Mouse (Mus musculus): Measurements from ENCODE around the gene Phospho1. TPM values are rescaled to one million over a fixed set of nuclear protein-coding genes. Genes with fewer than 3 reads are reported as not detected.

The Phospho1 gene
- polyA plus RNA-seq, 1 experiment from 2014 or later, result not detected

DNA sequence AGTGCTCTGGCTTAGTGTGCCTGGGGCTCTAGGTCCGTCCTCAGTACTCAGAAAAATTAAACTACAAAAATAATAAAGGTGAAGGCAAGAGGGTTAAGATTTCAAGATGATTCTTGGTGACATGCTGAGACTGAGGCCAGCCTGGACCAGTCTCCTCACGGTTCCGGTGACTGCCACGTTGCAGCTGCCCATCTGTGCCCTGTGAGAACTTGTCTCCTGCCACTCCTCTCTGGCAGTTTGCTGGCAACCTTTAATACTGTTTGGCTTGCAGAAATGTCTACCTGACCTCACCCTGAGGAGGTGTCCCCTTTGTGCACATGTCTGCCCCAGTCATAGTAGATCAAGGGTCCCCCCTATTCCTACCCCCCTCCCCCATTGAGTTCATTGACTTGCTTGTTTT, 40.8 kb upstream of the Phospho1 start:
- no peak overlapping the region for H3K27ac ChIP-seq
- no peak for ATAC-seq (replicated peaks; ENCODE audit: low FRiP score, low read depth)
- no peak overlapping the region for H3K9ac ChIP-seq (ENCODE audit: low read depth, low read length)
- no peaks in the 10 kb centered on the region for H3K9me3 ChIP-seq (replicated peaks; ENCODE audit: low read length)
- H3K36me3 ChIP-seq (ENCODE audit: insufficient read depth, low read length), result no peaks in the 10 kb centered on the region
- no peaks in the 10 kb centered on the region for H3K27me3 ChIP-seq (ENCODE audit: insufficient read depth, low read length)
- H3K4me1 ChIP-seq (replicated peaks; ENCODE audit: insufficient read depth, low read length), result no peaks in the 10 kb centered on the region
- no peak overlapping the region for H3K4me2 ChIP-seq (ENCODE audit: low read length)
- TF ChIP-seq CTCF (IDR thresholded peaks at IDR 0.05; ENCODE audit: low read depth), result no peak
- WGBS, result 79% methylated on average over 4 of the region's 4 CpGs
- H3K4me3 ChIP-seq (replicated peaks; ENCODE audit: low read depth, low read length), result no peak overlapping the region
- DNase-seq (ENCODE audit: low spot score), result no peak

DNA sequence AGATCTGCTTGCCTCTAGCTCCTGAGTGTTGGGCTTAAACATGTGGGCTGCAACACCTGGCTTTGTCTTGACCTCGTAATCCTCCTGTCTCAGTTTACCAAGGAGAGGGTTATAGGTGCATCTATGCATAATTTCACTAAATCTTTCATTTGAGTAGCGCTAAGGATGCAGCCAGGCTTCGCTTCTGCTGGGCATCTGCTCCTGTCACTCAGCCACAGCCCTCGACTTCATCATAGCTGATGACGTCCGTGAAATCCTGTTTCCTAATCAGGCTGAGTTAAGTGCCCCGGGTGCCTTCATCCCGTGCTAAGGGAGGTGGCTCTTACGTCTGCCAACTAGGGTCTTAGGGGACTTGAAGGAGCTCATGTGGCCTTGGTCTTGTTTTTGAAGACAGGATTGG, 40.3 kb upstream of the Phospho1 start:
- DNase-seq (ENCODE audit: low spot score) (no peak), ATAC-seq (replicated peaks; ENCODE audit: low FRiP score, low read depth) (no peak)
- Histone ChIP-seq H3K36me3 (ENCODE audit: insufficient read depth, low read length) (no peaks in the 10 kb centered on the region), H3K27me3 (ENCODE audit: insufficient read depth, low read length) (no peaks in the 10 kb centered on the region), H3K4me2 (ENCODE audit: low read length) (no peak overlapping the region), H3K27ac (no peak overlapping the region), H3K4me1 (replicated peaks; ENCODE audit: insufficient read depth, low read length) (no peaks in the 10 kb centered on the region), H3K4me3 (replicated peaks; ENCODE audit: low read depth, low read length) (no peak overlapping the region), H3K9ac (ENCODE audit: low read depth, low read length) (no peak overlapping the region), H3K9me3 (replicated peaks; ENCODE audit: low read length) (no peaks in the 10 kb centered on the region)
- TF ChIP-seq CTCF (IDR thresholded peaks at IDR 0.05; ENCODE audit: low read depth), result no peak
- 88% methylated on average over 9 of the region's 9 CpGs for WGBS

DNA sequence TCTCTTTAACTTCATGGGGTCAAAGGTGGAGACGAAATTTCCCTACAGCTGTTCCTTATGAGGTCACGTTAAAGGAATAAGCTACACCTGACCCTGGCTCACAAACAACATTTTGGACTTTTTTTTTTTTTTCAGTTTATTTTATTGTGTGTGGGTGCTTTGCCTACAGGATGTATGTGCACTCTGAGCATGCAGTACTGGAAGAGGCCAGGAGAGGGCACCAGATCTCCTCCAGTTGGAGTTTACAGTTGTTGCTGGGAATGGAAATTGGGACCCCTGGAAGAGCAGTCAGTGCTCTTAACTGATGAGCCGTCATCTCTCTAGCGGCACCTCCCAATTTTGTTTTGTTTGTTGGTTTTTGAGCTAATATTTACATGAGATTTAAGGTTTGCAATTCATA, 38.6 kb upstream of the Phospho1 start:
- DNase-seq (ENCODE audit: low spot score) (no peak), ATAC-seq (replicated peaks; ENCODE audit: low FRiP score, low read depth) (no peak)
- 92% methylated on average over 4 of the region's 4 CpGs for WGBS
- TF ChIP-seq CTCF (IDR thresholded peaks at IDR 0.05; ENCODE audit: low read depth), result peak; percentile 47; the same call in 1 of the 2 replicates
- Histone ChIP-seq H3K4me1 (replicated peaks; ENCODE audit: insufficient read depth, low read length) (no peaks in the 10 kb centered on the region), H3K9ac (ENCODE audit: low read depth, low read length) (no peak overlapping the region), H3K27me3 (ENCODE audit: insufficient read depth, low read length) (no peaks in the 10 kb centered on the region), H3K36me3 (ENCODE audit: insufficient read depth, low read length) (no peaks in the 10 kb centered on the region), H3K4me2 (ENCODE audit: low read length) (no peak overlapping the region), H3K9me3 (replicated peaks; ENCODE audit: low read length) (no peaks in the 10 kb centered on the region), H3K27ac (no peak overlapping the region), H3K4me3 (replicated peaks; ENCODE audit: low read depth, low read length) (no peak overlapping the region)

DNA sequence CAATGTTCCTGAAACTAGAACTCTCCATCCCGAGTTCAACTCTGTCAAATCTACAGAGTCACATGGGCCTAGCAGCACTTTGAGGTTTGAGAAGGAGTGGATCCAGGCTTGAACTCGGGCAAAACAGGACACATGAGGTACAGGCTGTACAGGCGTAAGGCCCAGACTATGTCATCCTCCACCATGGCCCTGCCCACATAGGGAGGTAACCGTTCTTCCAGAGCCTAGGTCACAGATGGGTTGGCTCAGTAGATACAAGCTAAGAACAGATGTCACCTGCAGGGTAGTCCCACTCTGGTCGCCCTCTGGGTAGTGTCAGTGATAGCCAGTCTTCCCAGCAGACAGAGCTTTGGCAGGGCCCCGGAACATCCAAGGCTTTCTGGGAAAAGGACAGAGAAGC, 37.8 kb upstream of the Phospho1 start:
- DNase-seq (ENCODE audit: low spot score), result no peak
- no peak overlapping the region for H3K9ac ChIP-seq (ENCODE audit: low read depth, low read length)
- no peak overlapping the region for H3K4me2 ChIP-seq (ENCODE audit: low read length)
- H3K4me1 ChIP-seq (replicated peaks; ENCODE audit: insufficient read depth, low read length), result no peaks in the 10 kb centered on the region
- no peak for TF ChIP-seq CTCF (IDR thresholded peaks at IDR 0.05; ENCODE audit: low read depth)
- H3K4me3 ChIP-seq (replicated peaks; ENCODE audit: low read depth, low read length), result no peak overlapping the region
- no peaks in the 10 kb centered on the region for H3K9me3 ChIP-seq (replicated peaks; ENCODE audit: low read length)
- 71% methylated on average over 6 of the region's 6 CpGs for WGBS
- no peaks in the 10 kb centered on the region for H3K27me3 ChIP-seq (ENCODE audit: insufficient read depth, low read length)
- peak; percentile 36; the same call in 1 of the 2 replicates for ATAC-seq (replicated peaks; ENCODE audit: low FRiP score, low read depth)
- H3K27ac ChIP-seq, result no peak overlapping the region
- no peaks in the 10 kb centered on the region for H3K36me3 ChIP-seq (ENCODE audit: insufficient read depth, low read length)

DNA sequence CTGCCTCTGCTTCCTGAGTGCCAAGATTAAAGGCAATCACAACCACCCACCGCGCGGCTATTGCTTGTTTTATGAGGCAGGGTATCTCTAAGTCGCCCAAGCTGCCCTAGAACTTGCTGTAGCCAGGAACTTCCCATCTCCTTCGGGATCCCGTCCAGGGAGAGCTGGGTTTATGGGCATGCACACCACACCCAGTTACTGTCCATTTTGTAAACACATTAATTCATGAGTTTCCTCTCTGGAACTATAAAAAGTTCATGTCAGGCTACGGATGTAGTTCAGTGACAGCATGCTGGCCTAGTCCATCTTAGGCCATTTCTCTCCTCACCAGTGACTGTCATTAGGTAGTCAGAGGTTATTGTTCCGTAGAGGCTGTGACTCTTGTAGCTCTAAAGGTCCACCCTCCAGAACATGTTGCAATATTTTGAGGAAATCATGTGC, 34.8 kb upstream of the Phospho1 start:
- no peak for TF ChIP-seq CTCF (IDR thresholded peaks at IDR 0.05; ENCODE audit: low read depth)
- H3K4me2 ChIP-seq (ENCODE audit: low read length), result no peak overlapping the region
- H3K9me3 ChIP-seq (replicated peaks; ENCODE audit: low read length), result no peaks in the 10 kb centered on the region
- no peak for DNase-seq (ENCODE audit: low spot score)
- 72% methylated on average over 8 of the region's 8 CpGs for WGBS
- H3K9ac ChIP-seq (ENCODE audit: low read depth, low read length), result no peak overlapping the region
- no peak overlapping the region for H3K4me3 ChIP-seq (replicated peaks; ENCODE audit: low read depth, low read length)
- no peak overlapping the region for H3K27ac ChIP-seq
- H3K27me3 ChIP-seq (ENCODE audit: insufficient read depth, low read length), result no peaks in the 10 kb centered on the region
- 0 out of 2 replicates have a peak, but pooled peaks cover 4% of the 10 kb centered on the region for H3K4me1 ChIP-seq (replicated peaks; ENCODE audit: insufficient read depth, low read length)
- H3K36me3 ChIP-seq (ENCODE audit: insufficient read depth, low read length), result no peaks in the 10 kb centered on the region
- ATAC-seq (replicated peaks; ENCODE audit: low FRiP score, low read depth), result no peak

DNA sequence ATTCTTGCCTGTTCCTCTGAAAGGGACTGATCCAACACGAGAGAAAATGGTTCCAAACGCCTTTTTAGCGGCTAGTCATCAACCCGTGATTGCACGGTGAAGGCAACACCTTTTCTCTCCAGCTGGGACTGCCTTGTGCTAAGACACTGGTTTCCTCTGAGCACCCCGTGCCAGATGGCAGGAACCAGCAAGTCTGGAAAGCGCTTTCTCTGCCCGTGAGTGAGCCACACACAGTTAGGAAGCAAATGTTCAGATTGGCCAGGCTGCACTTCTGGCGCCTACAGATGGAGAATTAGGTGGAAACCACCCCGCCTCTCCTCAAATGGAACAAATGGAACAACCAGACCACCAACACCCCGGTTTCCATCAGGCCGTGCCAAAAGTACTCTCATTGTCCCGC, 32.5 kb upstream of the Phospho1 start:
- no peak for DNase-seq (ENCODE audit: low spot score)
- Histone ChIP-seq H3K36me3 (ENCODE audit: insufficient read depth, low read length) (no peaks in the 10 kb centered on the region), H3K4me1 (replicated peaks; ENCODE audit: insufficient read depth, low read length) (peaks cover 4% of the 10 kb centered on the region; the same call in 1 of the 2 replicates), H3K4me2 (ENCODE audit: low read length) (no peak overlapping the region), H3K4me3 (replicated peaks; ENCODE audit: low read depth, low read length) (no peak overlapping the region), H3K9ac (ENCODE audit: low read depth, low read length) (no peak overlapping the region), H3K27me3 (ENCODE audit: insufficient read depth, low read length) (no peaks in the 10 kb centered on the region; the same call in 1 of the 2 replicates), H3K27ac (no peak overlapping the region), H3K9me3 (replicated peaks; ENCODE audit: low read length) (no peaks in the 10 kb centered on the region)
- TF ChIP-seq CTCF (IDR thresholded peaks at IDR 0.05; ENCODE audit: low read depth), result no peak
- no peak for ATAC-seq (replicated peaks; ENCODE audit: low FRiP score, low read depth)
- WGBS, result 70% methylated on average over 13 of the region's 13 CpGs

DNA sequence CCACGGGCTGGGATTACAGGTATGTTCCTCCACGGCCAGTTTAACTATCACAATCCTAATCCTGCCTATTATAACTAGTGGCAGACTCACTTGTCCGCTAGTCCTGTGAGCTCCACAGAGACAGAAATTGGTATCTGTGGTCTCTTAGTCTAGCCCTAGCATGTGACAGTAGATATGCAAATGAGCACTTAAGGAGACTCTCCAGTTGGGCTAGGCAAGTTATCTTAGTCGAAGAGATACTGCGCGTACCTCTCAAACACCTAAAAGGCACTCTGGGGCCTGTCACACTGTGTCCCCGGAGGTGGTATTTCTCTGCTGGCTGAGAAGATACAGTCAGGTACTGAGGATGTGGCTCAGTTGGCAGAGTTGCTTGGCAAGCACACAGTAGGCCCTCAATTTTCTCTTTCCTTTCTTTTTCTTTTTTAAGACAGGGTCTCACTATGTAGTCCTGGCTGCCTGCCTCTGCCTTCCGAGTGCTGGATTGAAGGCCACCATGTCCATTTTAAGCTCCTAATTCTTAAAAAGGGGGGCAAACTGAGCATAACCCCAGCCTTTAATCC, 31.3 kb upstream of the Phospho1 start:
- Histone ChIP-seq H3K4me2 (ENCODE audit: low read length) (no peak overlapping the region), H3K36me3 (ENCODE audit: insufficient read depth, low read length) (no peaks in the 10 kb centered on the region), H3K27ac (no peak overlapping the region), H3K9ac (ENCODE audit: low read depth, low read length) (no peak overlapping the region), H3K9me3 (replicated peaks; ENCODE audit: low read length) (no peaks in the 10 kb centered on the region), H3K4me3 (replicated peaks; ENCODE audit: low read depth, low read length) (no peak overlapping the region), H3K4me1 (replicated peaks; ENCODE audit: insufficient read depth, low read length) (peaks cover 4% of the 10 kb centered on the region; the same call in 1 of the 2 replicates), H3K27me3 (ENCODE audit: insufficient read depth, low read length) (no peaks in the 10 kb centered on the region; the same call in 1 of the 2 replicates)
- TF ChIP-seq CTCF (IDR thresholded peaks at IDR 0.05; ENCODE audit: low read depth), result no peak
- DNase-seq (ENCODE audit: low spot score) (no peak), ATAC-seq (replicated peaks; ENCODE audit: low FRiP score, low read depth) (no peak)
- whole genome bisulfite sequencing, result 91% methylated on average over 8 of the region's 8 CpGs
